Mouse (Mus musculus): Measurements from ENCODE around the gene Arhgap24.

DNA sequence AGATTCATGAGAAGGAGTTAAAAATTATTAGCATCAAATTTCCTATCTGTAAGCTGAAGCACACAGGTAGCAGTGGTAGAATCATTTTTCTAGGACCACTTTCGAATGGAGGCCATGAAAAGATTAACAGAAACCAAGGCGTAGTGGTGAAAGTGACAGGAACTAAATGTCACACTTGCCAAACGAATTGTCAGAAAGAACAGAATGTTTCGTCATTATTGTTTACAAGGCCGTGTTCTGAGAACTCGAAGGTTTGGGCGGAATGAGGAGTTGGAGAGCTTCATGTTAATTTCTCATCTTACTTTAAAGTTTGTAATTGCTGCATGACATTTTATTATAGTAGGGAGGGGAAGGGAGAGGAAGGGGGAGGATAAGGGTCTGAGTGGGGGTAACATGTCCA, 162.2 kb downstream of the Arhgap24 start:
- TF ChIP-seq GATA1 (IDR thresholded peaks at IDR 0.05; ENCODE audit: low read length) (no peak), TAL1 (IDR thresholded peaks at IDR 0.05; ENCODE audit: low read length) (no peak)

All from erythroblast, embryonic 14.5 days (primary cell).